Mouse (Mus musculus): Measurements from ENCODE around the gene Polr1d.

DNA sequence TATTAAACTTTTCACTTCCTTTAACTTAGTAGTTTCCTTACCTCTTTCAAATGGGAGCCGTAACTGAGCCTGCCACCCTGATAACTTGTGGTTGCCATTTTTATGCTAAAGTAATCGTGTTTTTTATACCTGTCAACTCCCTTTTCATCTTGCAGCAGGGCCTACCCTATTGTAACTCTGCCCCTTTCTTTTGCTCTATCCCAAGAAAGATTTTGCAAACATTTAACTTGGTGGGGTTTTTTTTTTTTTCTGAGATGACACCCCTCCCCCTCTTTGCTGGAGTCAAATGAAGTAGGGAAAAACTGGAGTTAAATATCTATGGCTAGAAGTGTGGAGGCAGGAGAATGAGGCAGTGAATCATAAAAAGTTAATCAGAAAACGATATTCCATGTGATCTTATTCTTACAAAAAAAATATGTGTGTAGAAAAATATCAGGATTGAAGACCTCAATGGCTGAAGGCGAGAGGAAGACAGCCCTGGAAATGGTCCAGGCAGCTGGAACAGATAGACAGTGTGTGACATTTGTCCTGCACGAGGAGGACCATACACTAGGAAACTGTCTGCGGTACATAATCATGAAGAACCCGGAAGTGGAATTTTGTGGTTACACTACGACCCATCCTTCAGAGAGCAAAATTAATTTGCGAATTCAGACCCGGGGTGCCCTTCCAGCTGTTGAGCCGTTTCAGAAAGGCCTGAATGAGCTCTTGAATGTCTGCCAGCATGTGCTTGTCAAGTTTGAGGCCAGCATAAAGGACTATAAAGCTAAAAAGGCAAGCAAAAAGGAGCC, 1.5 kb downstream of the Polr1d start:
- TF ChIP-seq EP300 (IDR thresholded peaks at IDR 0.05; ENCODE audit: insufficient read depth, low read depth, low read length): no peak
- no peak for TF ChIP-seq CTCF (IDR thresholded peaks at IDR 0.05)
